Mouse (Mus musculus) MEL (cell line): ENCODE measurements around the gene Vwa5b2. TPM values are rescaled to one million over a fixed set of nuclear protein-coding genes. Genes with fewer than 3 reads are reported as not detected.

Source experiments
- DNase-seq: peaks from one replicate; pipeline ENCODE4 v3.0.0; 2011; ENCODE audit warnings: low read depth, low spot score
- H3K27ac ChIP-seq: 2 replicates; pipeline ENCODE4 v1.5.1; 2012; ENCODE audit warnings: low read depth, mild to moderate bottlenecking, control low read depth, low read length, moderate library complexity; ENCODE audit not compliant: control insufficient read depth
- H3K27me3 ChIP-seq, 2 experiments: fragments of 150-350 bp in 1 of 2; sonication (generic) in 1 of 2; 2 replicates each; pipeline ENCODE4 v1.6.1; 2012; ENCODE audit warnings: low read length in 2 of 2, mild to moderate bottlenecking in 2 of 2, improper control_type of control experiment in 1 of 2, moderate library complexity in 1 of 2; ENCODE audit not compliant: insufficient read depth in 2 of 2, control insufficient read depth in 1 of 2
- H3K36me3 ChIP-seq, 2 experiments: 2 replicates each; pipeline ENCODE4 v1.6.1; 2012 to 2014; ENCODE audit warnings: low read length in 2 of 2, improper control_type of control experiment in 1 of 2, inconsistent platforms in 1 of 2, mild to moderate bottlenecking in 1 of 2; ENCODE audit not compliant: insufficient read depth in 2 of 2, control insufficient read depth in 1 of 2
- H3K4me1 ChIP-seq, 2 experiments: fragments of 150-350 bp in 1 of 2; sonication (generic) in 1 of 2; 2 replicates each; pipeline ENCODE4 v1.6.1; 2012; ENCODE audit warnings: low read length in 2 of 2, improper control_type of control experiment in 1 of 2, mild to moderate bottlenecking in 1 of 2; ENCODE audit not compliant: insufficient read depth in 2 of 2, control insufficient read depth in 1 of 2
- H3K4me3 ChIP-seq, 2 experiments: fragments of 150-350 bp in 1 of 2; sonication (generic) in 1 of 2; 2 replicates each; pipeline ENCODE4 v1.5.1; 2012; ENCODE audit warnings: low read depth in 2 of 2, low read length in 2 of 2, mild to moderate bottlenecking in 2 of 2, moderate library complexity in 2 of 2, control low read depth in 1 of 2, improper control_type of control experiment in 1 of 2; ENCODE audit not compliant: control insufficient read depth in 1 of 2, insufficient read depth in 1 of 2
- H3K79me2 ChIP-seq: 2 replicates; pipeline ENCODE4 v1.6.1; 2012; ENCODE audit warnings: mild to moderate bottlenecking, low read length, moderate library complexity; ENCODE audit not compliant: control insufficient read depth, poor library complexity, insufficient read depth
- H3K9ac ChIP-seq: 2 replicates; pipeline ENCODE4 v1.6.1; 2012; ENCODE audit warnings: low read depth, mild to moderate bottlenecking, control low read depth, low read length, moderate library complexity; ENCODE audit not compliant: control insufficient read depth, poor library complexity, severe bottlenecking
- H3K9me3 ChIP-seq: fragments of 150-350 bp; sonication (generic); replicated peaks from 2 replicates; pipeline ENCODE4 v1.6.1; 2012; ENCODE audit warnings: mild to moderate bottlenecking, low read length, improper control_type of control experiment, moderate library complexity; ENCODE audit not compliant: insufficient read depth
- ELF1 ChIP-seq: IDR thresholded peaks from 2 replicates; pipeline ENCODE4 v1.6.1; 2014; ENCODE audit warnings: low read depth, mild to moderate bottlenecking, inconsistent platforms, low read length, improper control_type of control experiment, moderate library complexity
- EP300 ChIP-seq, 2 experiments: IDR thresholded peaks; 2 replicates each; pipeline ENCODE4 v1.6.1; 2011; ENCODE audit warnings: improper control_type of control experiment in 2 of 2, low read length in 2 of 2, low read depth in 1 of 2, mild to moderate bottlenecking in 1 of 2
- GABPA ChIP-seq: IDR thresholded peaks from 2 replicates; pipeline ENCODE4 v1.6.1; 2012; ENCODE audit warnings: low read depth, mild to moderate bottlenecking, inconsistent platforms, low read length, improper control_type of control experiment, moderate library complexity
- JUND ChIP-seq: IDR thresholded peaks from 2 replicates; pipeline ENCODE4 v1.6.1; 2011; ENCODE audit warnings: low read depth, mild to moderate bottlenecking, improper control_type of control experiment, low read length
- MAFK ChIP-seq: IDR thresholded peaks from 2 replicates; pipeline ENCODE4 v1.6.1; 2011; ENCODE audit warnings: low read depth, mild to moderate bottlenecking, low read length, improper control_type of control experiment, borderline replicate concordance
- MXI1 ChIP-seq: IDR thresholded peaks from 2 replicates; pipeline ENCODE4 v1.6.1; 2011; ENCODE audit warnings: mild to moderate bottlenecking, low read depth, low read length, improper control_type of control experiment
- NELFE ChIP-seq: IDR thresholded peaks from 2 replicates; pipeline ENCODE4 v1.6.1; 2011; ENCODE audit warnings: low read depth, low read length, improper control_type of control experiment
- SIN3A ChIP-seq: IDR thresholded peaks from 2 replicates; pipeline ENCODE4 v1.6.1; 2012; ENCODE audit warnings: low read length, improper control_type of control experiment, inconsistent platforms
- TBP ChIP-seq: IDR thresholded peaks from 2 replicates; pipeline ENCODE4 v1.8.0; 2011; ENCODE audit warnings: low read depth, low read length, improper control_type of control experiment
- TCF12 ChIP-seq: IDR thresholded peaks from 2 replicates; pipeline ENCODE4 v1.6.1; 2014; ENCODE audit warnings: low read depth, mild to moderate bottlenecking, inconsistent platforms, low read length, improper control_type of control experiment, moderate library complexity
- UBTF ChIP-seq: IDR thresholded peaks from 2 replicates; pipeline ENCODE4 v1.6.1; 2012; ENCODE audit warnings: low read depth, mild to moderate bottlenecking, inconsistent platforms, low read length, improper control_type of control experiment, moderate library complexity, borderline replicate concordance; ENCODE audit not compliant: insufficient read depth
- USF1 ChIP-seq: IDR thresholded peaks from 2 replicates; pipeline ENCODE4 v1.6.1; 2014; ENCODE audit warnings: low read depth, mild to moderate bottlenecking, inconsistent platforms, low read length, improper control_type of control experiment, moderate library complexity
- ZMIZ1 ChIP-seq: IDR thresholded peaks from 2 replicates; pipeline ENCODE4 v1.6.1; 2012; ENCODE audit warnings: low read depth, mild to moderate bottlenecking, inconsistent platforms, low read length, improper control_type of control experiment, moderate library complexity
- ZNF384 ChIP-seq: IDR thresholded peaks from 2 replicates; pipeline ENCODE4 v1.6.1; 2012; ENCODE audit warnings: low read depth, mild to moderate bottlenecking, inconsistent platforms, low read length, improper control_type of control experiment
- polyA plus RNA-seq, 2 experiments: library from polyadenylated mRNA; stranded (reverse) in 1 of 2; unstranded in 1 of 2; fragments of >175 nt in 1 of 2; fragments of >200 nt in 1 of 2; gene quantifications; 2 replicates each; pipeline versions ENCODE4 v1.2.1 to v1.2.4; 2012; ENCODE audit warnings: low replicate concordance in 2 of 2, low read depth in 1 of 2; ENCODE audit not compliant: insufficient read length in 2 of 2, insufficient read depth in 1 of 2, missing spikeins in 1 of 2
- total RNA-seq: library from RNA; depleted of rRNA; stranded (reverse); fragments of 300-350 nt; gene quantifications from 2 replicates; pipeline ENCODE4 v1.2.3, GENCODE M21; 2012

The Vwa5b2 gene
- total and polyA plus RNA-seq, 3 experiments: 0.15 to 0.33 TPM; not detected in 1

- H3K27me3 ChIP-seq: no peaks in the 10 kb centered on the region
- TF ChIP-seq USF1 (no peak), ELF1 (peak; percentile 47; the same call in 1 of the 2 replicates), MXI1 (no peak), NELFE (no peak), JUND (0 out of 2 replicates have a peak, but pooled peaks have one; percentile 71), EP300 (IDR thresholded peaks at IDR 0.05; ENCODE audit: low read depth in 1 of 2, low read length in 2 of 2) (0 out of 4 replicates have a peak, but pooled peaks of 1 of the 2 experiments have one; percentile 10), SIN3A (0 out of 2 replicates have a peak, but pooled peaks have one; percentile 22)
- TF ChIP-seq, all 39 proteins: peak for 4
- DNase-seq: peak; percentile 59
These were observed 7.6 kb downstream of the Vwa5b2 start for GRCm38 (mm10) chr16:20596687-20597441.

GRCm38 (mm10) chr16:20600511-20600910, 11.2 kb downstream of the Vwa5b2 start:
- TF ChIP-seq UBTF: no peak
- TF ChIP-seq TBP: no peak
- no peak for TF ChIP-seq NELFE
- no peak for TF ChIP-seq ZMIZ1
- no peak for TF ChIP-seq ZNF384
- no peak for TF ChIP-seq GABPA
- TF ChIP-seq MAFK: no peak
- TF ChIP-seq MXI1: no peak
- no peak for TF ChIP-seq TCF12
- H3K4me3 ChIP-seq: no peak overlapping the region
- peaks cover 0 to 7% of the 10 kb centered on the region in 2 experiments; a peak in 2 of 4 replicates for H3K36me3 ChIP-seq
- H3K27me3 ChIP-seq: no peaks in the 10 kb centered on the region
- DNase-seq: no peak
- H3K27ac ChIP-seq: no peak overlapping the region
- H3K9me3 ChIP-seq: no peaks in the 10 kb centered on the region
- H3K9ac ChIP-seq: no peak overlapping the region
- H3K79me2 ChIP-seq: no peaks in the 10 kb centered on the region
- H3K4me1 ChIP-seq: peaks cover under 1 to 10% of the 10 kb centered on the region in 2 experiments; a peak in 3 of 4 replicates

More at GRCm38 (mm10) chr16:20596687-20597441, 7.6 kb downstream of the Vwa5b2 start:
- peaks cover 0 to 15% of the 10 kb centered on the region in 2 experiments; a peak in 2 of 4 replicates for H3K36me3 ChIP-seq
- H3K9ac ChIP-seq: no peak overlapping the region
- peaks cover 6 to 24% of the 10 kb centered on the region in 2 experiments for H3K4me1 ChIP-seq
- no peak overlapping the region for H3K27ac ChIP-seq
- no peak overlapping the region for H3K4me3 ChIP-seq
- no peaks in the 10 kb centered on the region for H3K79me2 ChIP-seq
- H3K9me3 ChIP-seq: no peaks in the 10 kb centered on the region
